In the genomic region with DNA sequence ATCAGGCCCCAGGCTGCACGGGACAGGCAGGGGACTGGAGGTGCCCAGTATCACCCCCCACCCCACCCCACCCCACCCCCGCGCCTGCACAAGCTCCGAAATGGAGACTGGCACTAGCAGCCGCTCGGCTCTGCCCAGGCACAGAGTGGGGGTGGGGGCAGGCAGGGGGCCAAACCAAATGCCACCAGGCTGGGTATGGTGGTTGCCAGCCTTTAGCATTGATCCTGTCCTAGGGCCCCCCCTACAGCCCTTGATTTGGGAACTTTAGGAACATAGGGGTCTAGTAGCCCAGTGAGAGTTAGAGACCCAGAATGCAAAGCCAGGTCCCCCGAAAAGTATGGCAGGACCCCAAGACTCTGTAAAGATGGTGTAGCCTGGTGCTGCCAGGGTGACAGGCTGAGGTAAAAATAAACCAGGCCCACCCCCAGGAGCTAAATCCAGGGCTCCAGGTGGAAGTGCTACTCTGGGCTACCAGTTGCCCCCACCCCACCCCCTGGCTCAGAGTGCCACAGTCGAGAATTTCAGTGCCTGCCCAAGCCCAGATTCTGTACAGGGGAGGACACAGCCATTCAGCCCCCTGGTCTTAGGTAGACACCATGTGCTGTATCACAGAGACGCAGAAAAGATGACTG, we compare ENCODE assay signal across 10 mouse cellular contexts. TPM values are rescaled to one million over a fixed set of nuclear protein-coding genes. Genes with fewer than 3 reads are reported as not detected.
DNase-seq lines count a peak whose midpoint lies in the region; ATAC-seq and TF ChIP-seq lines count a peak whose summit lies in the region.
"Had no signal": no experiment of that assay in that cellular context is flagged by ENCODE, and none has a peak within 500 bp of the region (broad histone marks: within the 10 kb centered on the region; RNA-seq: fewer than 3 reads in every experiment).

No protein-coding gene starts in this region.

- H3K9ac ChIP-seq in heart, postnatal 0 days (replicated peaks; ENCODE audit: low read depth, low read length), result no peak overlapping the region
- no peak overlapping the region for H3K9ac ChIP-seq in heart, embryonic 11.5 days (ENCODE audit: low read depth, low read length)
- no peak overlapping the region for H3K9ac ChIP-seq in embryonic facial prominence, embryonic 15.5 days

- TF ChIP-seq CTCF in heart, postnatal 0 days (IDR thresholded peaks at IDR 0.05; ENCODE audit: low read depth), result no peak

- H3K4me1 ChIP-seq in heart, postnatal 0 days (ENCODE audit: control insufficient read depth, insufficient read depth), result peaks cover 54% of the 10 kb centered on the region
- peaks cover 9% of the 10 kb centered on the region for H3K4me1 ChIP-seq in heart, embryonic 11.5 days (ENCODE audit: control insufficient read depth, insufficient read depth, low read length)
- peaks cover 98% of the 10 kb centered on the region for H3K4me1 ChIP-seq in embryonic facial prominence, embryonic 15.5 days

- no peak for ATAC-seq in heart, postnatal 0 days (ENCODE audit: insufficient read depth, low read depth)
- no peak for ATAC-seq in heart, embryonic 11.5 days (replicated peaks; ENCODE audit: insufficient number of reproducible peaks, low FRiP score, low TSS enrichment)
- no peak for ATAC-seq in embryonic facial prominence, embryonic 15.5 days (ENCODE audit: insufficient number of reproducible peaks, low FRiP score, low TSS enrichment, low read depth)
- ATAC-seq: intestine, embryonic 16.5 days had no signal

- DNase-seq in heart, postnatal 0 days (ENCODE audit: low spot score), result no peak
- peak; percentile 75 to 76 for DNase-seq in right cerebral cortex, postnatal 10 days (ENCODE audit: low spot score in 2 of 2)
- no peak for DNase-seq in right cerebral cortex, postnatal 14 days
- DNase-seq in skeletal muscle tissue, adult 2 months (ENCODE audit: low read depth, low spot score), result peak; percentile 85
- DNase-seq in frontal cortex, postnatal 36 days (ENCODE audit: low spot score in 2 of 2), result no peak
- DNase-seq in spleen, postnatal 4 days (ENCODE audit: low spot score in 2 of 2), result no peak
- DNase-seq: retina, postnatal 1 day had no signal

- H3K27me3 ChIP-seq in heart, postnatal 0 days (ENCODE audit: control insufficient read depth, insufficient read depth, low read length), result peaks cover 29% of the 10 kb centered on the region
- H3K27me3 ChIP-seq in heart, embryonic 11.5 days (ENCODE audit: control insufficient read depth, insufficient read depth, low read length), result peaks cover 87% of the 10 kb centered on the region
- H3K27me3 ChIP-seq in embryonic facial prominence, embryonic 15.5 days, result peaks cover 13% of the 10 kb centered on the region

- H3K4me3 ChIP-seq in heart, postnatal 0 days (ENCODE audit: low read depth, low read length), result no peak overlapping the region
- no peak overlapping the region for H3K4me3 ChIP-seq in heart, embryonic 11.5 days (ENCODE audit: low read depth, low read length)
- no peak overlapping the region for H3K4me3 ChIP-seq in embryonic facial prominence, embryonic 15.5 days (replicated peaks)

- no peaks in the 10 kb centered on the region for H3K9me3 ChIP-seq in heart, postnatal 0 days (replicated peaks; ENCODE audit: control insufficient read depth, low read length)
- no peaks in the 10 kb centered on the region for H3K9me3 ChIP-seq in heart, embryonic 11.5 days (replicated peaks; ENCODE audit: control insufficient read depth, low read length)
- H3K9me3 ChIP-seq in embryonic facial prominence, embryonic 15.5 days (replicated peaks), result no peaks in the 10 kb centered on the region

- no peaks in the 10 kb centered on the region for H3K36me3 ChIP-seq in heart, postnatal 0 days (replicated peaks; ENCODE audit: control insufficient read depth, insufficient read depth, low read length)
- no peaks in the 10 kb centered on the region for H3K36me3 ChIP-seq in heart, embryonic 11.5 days (ENCODE audit: control insufficient read depth, insufficient read depth, low read length)
- H3K36me3 ChIP-seq in embryonic facial prominence, embryonic 15.5 days, result no peaks in the 10 kb centered on the region

- H3K27ac ChIP-seq in heart, postnatal 0 days (ENCODE audit: low read depth), result peak overlapping the region; percentile 2; the same call in 1 of the 2 replicates
- no peak overlapping the region for H3K27ac ChIP-seq in heart, embryonic 11.5 days (ENCODE audit: low read depth, low read length)
- peak overlapping the region; percentile 84 for H3K27ac ChIP-seq in embryonic facial prominence, embryonic 15.5 days (replicated peaks)

- 75% methylated on average over 9 of the region's 9 CpGs for WGBS in heart, postnatal 0 days
- WGBS in heart, embryonic 11.5 days (ENCODE audit: insufficient replicate concordance), result 62% methylated on average over 8 of the region's 9 CpGs
- 67% methylated on average over 9 of the region's 9 CpGs for whole genome bisulfite sequencing in embryonic facial prominence, embryonic 15.5 days

- no peak for TF ChIP-seq EP300 in heart, postnatal 0 days (IDR thresholded peaks at IDR 0.05; ENCODE audit: low read depth)

- H3K4me2 ChIP-seq in heart, postnatal 0 days (ENCODE audit: low read depth, low read length), result no peak overlapping the region
- H3K4me2 ChIP-seq in heart, embryonic 11.5 days, result no peak overlapping the region
- H3K4me2 ChIP-seq in embryonic facial prominence, embryonic 15.5 days (replicated peaks), result peak overlapping the region; percentile 40

RNA-seq across cellular contexts. Expression of a gene that starts 10.2 kb away (rescaled TPM):
- total RNA-seq in heart, postnatal 0 days (2014; rRNA removed; ENCODE audit: low replicate concordance), result 41.9 and 48.5 TPM in 2 replicates
- 18.2 TPM in 2 replicates for polyA plus RNA-seq in heart, postnatal 0 days (2015; fragmentation: Nextera tagmentation; extraction: Ambion mirVana)
- 6.1 and 7.6 TPM in 2 replicates for polyA plus RNA-seq in heart, embryonic 11.5 days (2014; fragmentation: Nextera tagmentation; extraction: Ambion mirVana)
- 61.4 and 62.0 TPM in 2 replicates for polyA plus RNA-seq in embryonic facial prominence, embryonic 15.5 days (2015; fragmentation: Nextera tagmentation; extraction: Ambion mirVana)

RNA-seq across cellular contexts. Expression of a gene that starts 32.7 kb away (rescaled TPM):
- total RNA-seq in heart, postnatal 0 days (2014; rRNA removed; ENCODE audit: low replicate concordance), result 2.1 and 15.4 TPM in 2 replicates
- polyA plus RNA-seq in heart, postnatal 0 days (2015; fragmentation: Nextera tagmentation; extraction: Ambion mirVana), result 6.2 and 8.0 TPM in 2 replicates
- 5.0 and 6.0 TPM in 2 replicates for polyA plus RNA-seq in heart, embryonic 11.5 days (2014; fragmentation: Nextera tagmentation; extraction: Ambion mirVana)
- polyA plus RNA-seq in embryonic facial prominence, embryonic 15.5 days (2015; fragmentation: Nextera tagmentation; extraction: Ambion mirVana), result 8.4 and 8.9 TPM in 2 replicates

RNA-seq across cellular contexts. Expression of a gene that starts 41.4 kb away (rescaled TPM):
- 47.1 and 49.8 TPM in 2 replicates for total RNA-seq in heart, postnatal 0 days (2014; rRNA removed; ENCODE audit: low replicate concordance)
- polyA plus RNA-seq in heart, postnatal 0 days (2015; fragmentation: Nextera tagmentation; extraction: Ambion mirVana), result 48.1 and 50.0 TPM in 2 replicates
- polyA plus RNA-seq in heart, embryonic 11.5 days (2014; fragmentation: Nextera tagmentation; extraction: Ambion mirVana), result 51.5 and 52.2 TPM in 2 replicates
- 46.5 TPM in 2 replicates for polyA plus RNA-seq in embryonic facial prominence, embryonic 15.5 days (2015; fragmentation: Nextera tagmentation; extraction: Ambion mirVana)

RNA-seq across cellular contexts. Expression of a gene that starts 50.5 kb away (rescaled TPM):
- total RNA-seq in heart, postnatal 0 days (2014; rRNA removed; ENCODE audit: low replicate concordance), result 89.2 and 126 TPM in 2 replicates
- polyA plus RNA-seq in heart, postnatal 0 days (2015; fragmentation: Nextera tagmentation; extraction: Ambion mirVana), result 111 and 125 TPM in 2 replicates
- 125 and 127 TPM in 2 replicates for polyA plus RNA-seq in heart, embryonic 11.5 days (2014; fragmentation: Nextera tagmentation; extraction: Ambion mirVana)
- polyA plus RNA-seq in embryonic facial prominence, embryonic 15.5 days (2015; fragmentation: Nextera tagmentation; extraction: Ambion mirVana), result 104 and 110 TPM in 2 replicates

RNA-seq across cellular contexts. Expression of a gene that starts 56.8 kb away (rescaled TPM):
- 211 and 235 TPM in 2 replicates for total RNA-seq in heart, postnatal 0 days (2014; rRNA removed; ENCODE audit: low replicate concordance)
- 201 and 266 TPM in 2 replicates for polyA plus RNA-seq in heart, postnatal 0 days (2015; fragmentation: Nextera tagmentation; extraction: Ambion mirVana)
- polyA plus RNA-seq in heart, embryonic 11.5 days (2014; fragmentation: Nextera tagmentation; extraction: Ambion mirVana), result 830 and 894 TPM in 2 replicates
- 975 and 998 TPM in 2 replicates for polyA plus RNA-seq in embryonic facial prominence, embryonic 15.5 days (2015; fragmentation: Nextera tagmentation; extraction: Ambion mirVana)

Comparison
In these comparisons a context has a peak if more than half of its experiments do, and no peak if none do; other contexts are left out.
1. DNase-seq: peak in right cerebral cortex, postnatal 10 days (2 of 2) and skeletal muscle tissue, adult 2 months (single experiment); none in heart, postnatal 0 days (single experiment), right cerebral cortex, postnatal 14 days (single experiment), frontal cortex, postnatal 36 days (0 of 2) and spleen, postnatal 4 days (0 of 2).